Mouse (Mus musculus) liver, postnatal 0 days (tissue): ENCODE measurements around the gene Tjp3. TPM values are rescaled to one million over a fixed set of nuclear protein-coding genes. Genes with fewer than 3 reads are reported as not detected.

Experiments
- ATAC-seq: fragments of 200-750 bp; cut with Nextera tagmentation; 2 replicates; pipeline ENCODE4 v1.8.0; 2017; ENCODE audit warnings: mild to moderate bottlenecking, moderate library complexity
- DNase-seq: peaks from one replicate; pipeline ENCODE4 v3.0.0-alpha.2; 2016
- H3K27ac ChIP-seq: fragments of 300-500 bp; sonication (generic); 2 replicates; pipeline ENCODE4 v1.5.1; 2014; ENCODE audit warnings: antibody characterized with exemption, moderate library complexity, mild to moderate bottlenecking, low read depth
- H3K27me3 ChIP-seq: fragments of 300-500 bp; sonication (generic); 2 replicates; pipeline ENCODE4 v1.6.1; 2014; ENCODE audit warnings: low read length, control low read depth, mixed read lengths; ENCODE audit not compliant: insufficient read depth
- H3K36me3 ChIP-seq: fragments of 300-500 bp; sonication (generic); replicated peaks from 2 replicates; pipeline ENCODE4 v1.6.1; 2014; ENCODE audit warnings: mild to moderate bottlenecking, control low read depth, low read length, moderate library complexity, mixed read lengths; ENCODE audit not compliant: insufficient read depth
- H3K4me1 ChIP-seq: fragments of 300-500 bp; sonication (generic); 2 replicates; pipeline ENCODE4 v1.6.1; 2014; ENCODE audit warnings: antibody characterized with exemption, mild to moderate bottlenecking, control low read depth; ENCODE audit not compliant: insufficient read depth
- H3K4me2 ChIP-seq: fragments of 300-500 bp; sonication (generic); 2 replicates; pipeline ENCODE4 v1.6.1; 2014; ENCODE audit warnings: low read depth, mild to moderate bottlenecking, low read length, moderate library complexity, mixed read lengths
- H3K4me3 ChIP-seq: fragments of 300-500 bp; sonication (generic); 2 replicates; pipeline ENCODE4 v1.5.1; 2014; ENCODE audit warnings: low read depth, low read length
- H3K9ac ChIP-seq: fragments of 300-500 bp; sonication (generic); replicated peaks from 2 replicates; pipeline ENCODE4 v1.6.1; 2014; ENCODE audit warnings: mild to moderate bottlenecking, moderate library complexity
- H3K9me3 ChIP-seq: fragments of 300-500 bp; sonication (generic); 2 replicates; pipeline ENCODE4 v1.6.1; 2016; ENCODE audit warnings: mild to moderate bottlenecking, control low read depth, low read length, mixed read lengths
- CTCF ChIP-seq: sonication (generic); IDR thresholded peaks from 2 replicates; pipeline ENCODE4 v1.5.1; 2016; ENCODE audit warnings: antibody characterized with exemption, low read depth
- EP300 ChIP-seq: IDR thresholded peaks from 2 replicates; pipeline ENCODE4 v1.6.1; 2016; ENCODE audit warnings: antibody characterized with exemption, low read depth, mild to moderate bottlenecking
- WGBS: fragments of 180-500 bp; shearing (Covaris S2); extraction: QIAGEN DNeasy Blood & Tissue Kit; methylation state at CpG from one replicate; pipeline ENCODE4 v1.1.7; 2014; ENCODE audit not compliant: insufficient replicate concordance; 5-methylcytosine and 5-hydroxymethylcytosine counted together
- polyA plus RNA-seq: library from polyadenylated mRNA; unstranded; fragments of >200 nt; fragmentation: Nextera tagmentation; extraction: Ambion mirVana; gene quantifications from 2 replicates; pipeline ENCODE4 v1.2.1, GENCODE M21; 2015

Tjp3 gene
- polyA plus RNA-seq, 1 experiment from 2014 or later, result 1.8 TPM

GRCm38 (mm10) chr10:81290698-81291460, 502 bp downstream of the Tjp3 start:
- no peak overlapping the region for H3K9ac ChIP-seq
- DNase-seq (no peak), ATAC-seq (no peak)
- TF ChIP-seq EP300 (no peak), CTCF (no peak)
- no peak overlapping the region for H3K4me3 ChIP-seq
- H3K4me1 ChIP-seq, result peaks cover 50% of the 10 kb centered on the region
- H3K36me3 ChIP-seq, result no peaks in the 10 kb centered on the region; the same call in 1 of the 2 replicates
- H3K4me2 ChIP-seq, result 0 out of 2 replicates have a peak overlapping the region, but pooled peaks have one; percentile 15
- WGBS, result 47% methylated on average over 24 of the region's 24 CpGs
- H3K27ac ChIP-seq, result peak overlapping the region; percentile 44; the same call in 1 of the 2 replicates
- no peaks in the 10 kb centered on the region for H3K9me3 ChIP-seq
- no peaks in the 10 kb centered on the region for H3K27me3 ChIP-seq

- H3K9ac ChIP-seq, result no peak overlapping the region
- DNase-seq, result no peak
- peaks cover 44% of the 10 kb centered on the region for H3K4me1 ChIP-seq
- TF ChIP-seq CTCF, result no peak
- no peak for TF ChIP-seq EP300
- no peak for ATAC-seq
- 65% methylated on average over 14 of the region's 14 CpGs for WGBS
- H3K4me2 ChIP-seq, result peak overlapping the region; percentile 42; the same call in 1 of the 2 replicates
- H3K4me3 ChIP-seq, result no peak overlapping the region
- no peak overlapping the region for H3K27ac ChIP-seq
- no peaks in the 10 kb centered on the region for H3K9me3 ChIP-seq
- no peaks in the 10 kb centered on the region for H3K36me3 ChIP-seq
- peaks cover 1% of the 10 kb centered on the region for H3K27me3 ChIP-seq
Measured at GRCm38 (mm10) chr10:81289811-81290210, 1.6 kb downstream of the Tjp3 start.

GRCm38 (mm10) chr10:81289278-81289677, 2.1 kb downstream of the Tjp3 start:
- peaks cover 39% of the 10 kb centered on the region for H3K4me1 ChIP-seq
- H3K27ac ChIP-seq, result no peak overlapping the region
- no peak overlapping the region for H3K4me3 ChIP-seq
- no peaks in the 10 kb centered on the region for H3K36me3 ChIP-seq
- TF ChIP-seq CTCF (peak; percentile 94), EP300 (no peak)
- peak overlapping the region; percentile 42; the same call in 1 of the 2 replicates for H3K4me2 ChIP-seq
- H3K9ac ChIP-seq, result no peak overlapping the region
- no peaks in the 10 kb centered on the region for H3K9me3 ChIP-seq
- DNase-seq (peak; percentile 72), ATAC-seq (no peak)
- 4% methylated on average over 7 of the region's 7 CpGs for whole genome bisulfite sequencing
- peaks cover 7% of the 10 kb centered on the region for H3K27me3 ChIP-seq

GRCm38 (mm10) chr10:81288601-81289000, 2.8 kb downstream of the Tjp3 start:
- no peaks in the 10 kb centered on the region for H3K9me3 ChIP-seq
- no peak overlapping the region for H3K27ac ChIP-seq
- H3K4me2 ChIP-seq, result no peak overlapping the region
- H3K4me3 ChIP-seq, result no peak overlapping the region
- peaks cover 13% of the 10 kb centered on the region for H3K27me3 ChIP-seq
- peaks cover 32% of the 10 kb centered on the region for H3K4me1 ChIP-seq
- peak; percentile 71 for TF ChIP-seq CTCF
- TF ChIP-seq EP300, result no peak
- peak; percentile 60 for DNase-seq
- no peak overlapping the region for H3K9ac ChIP-seq
- ATAC-seq, result no peak
- no peaks in the 10 kb centered on the region for H3K36me3 ChIP-seq
- WGBS, result 37% methylated on average over 6 of the region's 6 CpGs

DNA sequence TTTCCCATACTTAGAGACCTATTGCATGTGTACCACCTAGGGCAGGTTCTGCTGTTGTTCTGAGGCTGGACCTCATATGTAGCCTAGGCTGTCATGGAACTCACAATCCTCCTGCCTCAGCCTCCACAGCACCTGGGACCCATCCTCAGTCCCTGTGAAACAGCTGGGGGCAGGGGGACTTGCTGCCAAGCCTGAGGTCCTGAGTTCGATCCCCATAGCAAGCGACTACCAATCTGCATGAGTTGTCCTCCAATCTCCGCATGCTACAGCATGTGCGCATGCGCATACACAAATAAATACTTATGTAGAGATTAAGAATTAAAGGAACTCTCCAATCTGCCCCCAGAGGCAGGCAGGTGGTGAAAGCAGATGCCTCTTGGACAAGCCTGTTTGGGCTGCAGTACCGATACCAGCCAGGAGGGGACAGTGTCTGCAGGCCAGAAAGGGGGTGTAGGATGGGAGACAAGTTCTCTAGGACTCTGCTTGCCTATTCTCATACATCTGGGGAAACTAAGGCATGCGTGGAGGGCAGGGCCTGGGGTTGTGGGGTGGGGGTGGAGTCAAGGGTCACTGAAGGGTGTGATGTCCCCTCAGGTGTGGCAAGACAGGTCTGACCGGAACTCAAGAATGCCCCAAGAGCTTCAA, 3.7 kb downstream of the Tjp3 start:
- Histone ChIP-seq H3K4me2 (no peak overlapping the region), H3K27me3 (peaks cover 17% of the 10 kb centered on the region), H3K4me3 (no peak overlapping the region), H3K9ac (no peak overlapping the region), H3K9me3 (no peaks in the 10 kb centered on the region), H3K4me1 (peaks cover 29% of the 10 kb centered on the region), H3K27ac (no peak overlapping the region), H3K36me3 (no peaks in the 10 kb centered on the region)
- DNase-seq (peak; percentile 85), ATAC-seq (no peak)
- WGBS, result 66% methylated on average over 8 of the region's 8 CpGs
- TF ChIP-seq CTCF (peak; percentile 97), EP300 (no peak)

GRCm38 (mm10) chr10:81286586-81286985, 4.8 kb downstream of the Tjp3 start:
- 33% methylated on average over 6 of the region's 6 CpGs for WGBS
- peak overlapping the region; percentile 79 for H3K4me2 ChIP-seq
- H3K27me3 ChIP-seq, result peaks cover 17% of the 10 kb centered on the region
- no peak for TF ChIP-seq CTCF
- no peak for TF ChIP-seq EP300
- H3K36me3 ChIP-seq, result no peaks in the 10 kb centered on the region
- no peak overlapping the region for H3K27ac ChIP-seq
- peak; percentile 55 for DNase-seq
- no peak for ATAC-seq
- H3K4me1 ChIP-seq, result peaks cover 25% of the 10 kb centered on the region
- H3K9me3 ChIP-seq, result no peaks in the 10 kb centered on the region
- H3K9ac ChIP-seq, result no peak overlapping the region
- H3K4me3 ChIP-seq, result no peak overlapping the region
